Mouse (Mus musculus): ENCODE measurements around the gene Bcl2l1. TPM values are rescaled to one million over a fixed set of nuclear protein-coding genes. Genes with fewer than 3 reads are reported as not detected.

Gene Bcl2l1
- polyA plus RNA-seq, 1 experiment from 2014 or later: 85.9 TPM

GRCm38 (mm10) chr2:152753944-152754711 is 77.4 kb downstream of the Bcl2l1 start, which contains the start of gene Cox4i2:
Cox4i2 (plus strand) TSS chr2:152754173.
- H3K4me3 ChIP-seq: peak within 1 kb of the TSS; percentile 43
- H3K4me2 ChIP-seq: peak within 1 kb of the TSS; percentile 81
- WGBS: 2% methylated on average over 30 of the region's 30 CpGs
- no peak within 1 kb of the TSS for H3K27ac ChIP-seq (ENCODE audit: poor library complexity, severe bottlenecking)
- 0 out of 2 replicates have a peak, but pooled peaks have one; percentile 20 for ATAC-seq (ENCODE audit: insufficient number of reproducible peaks, low FRiP score)
- peaks cover 2% of the 10 kb centered on the region; the same call in 1 of the 2 replicates for H3K27me3 ChIP-seq (replicated peaks)
- H3K9ac ChIP-seq: peak within 1 kb of the TSS; percentile 55
- H3K9me3 ChIP-seq (replicated peaks): no peaks in the 10 kb centered on the region
- H3K4me1 ChIP-seq (replicated peaks): peaks cover 28% of the 10 kb centered on the region
- no peaks in the 10 kb centered on the region for H3K36me3 ChIP-seq

GRCm38 (mm10) chr2:152742435-152742834 is 89.1 kb downstream of the Bcl2l1 start:
- H3K9me3 ChIP-seq (replicated peaks): no peaks in the 10 kb centered on the region
- peaks cover 52% of the 10 kb centered on the region for H3K4me1 ChIP-seq (replicated peaks)
- H3K4me3 ChIP-seq: no peak overlapping the region
- no peak overlapping the region for H3K9ac ChIP-seq
- 30% methylated on average over 10 of the region's 10 CpGs for WGBS
- no peak overlapping the region for H3K4me2 ChIP-seq
- ATAC-seq (ENCODE audit: insufficient number of reproducible peaks, low FRiP score): peak; percentile 49; the same call in 1 of the 2 replicates
- no peaks in the 10 kb centered on the region for H3K36me3 ChIP-seq
- H3K27ac ChIP-seq (ENCODE audit: poor library complexity, severe bottlenecking): peak overlapping the region; percentile 80
- no peaks in the 10 kb centered on the region for H3K27me3 ChIP-seq (replicated peaks)

GRCm38 (mm10) chr2:152741153-152742041 is 90.1 kb downstream of the Bcl2l1 start:
- peak overlapping the region; percentile 44; the same call in 1 of the 2 replicates for H3K9ac ChIP-seq
- H3K27me3 ChIP-seq (replicated peaks): no peaks in the 10 kb centered on the region
- peaks cover 54% of the 10 kb centered on the region for H3K4me1 ChIP-seq (replicated peaks)
- H3K4me2 ChIP-seq: peak overlapping the region; percentile 55
- no peak overlapping the region for H3K4me3 ChIP-seq
- H3K36me3 ChIP-seq: no peaks in the 10 kb centered on the region
- WGBS: 24% methylated on average over 14 of the region's 14 CpGs
- peak overlapping the region; percentile 80 for H3K27ac ChIP-seq (ENCODE audit: poor library complexity, severe bottlenecking)
- no peaks in the 10 kb centered on the region for H3K9me3 ChIP-seq (replicated peaks)
- ATAC-seq (ENCODE audit: insufficient number of reproducible peaks, low FRiP score): peak; percentile 22; the same call in 1 of the 2 replicates

- H3K4me1 ChIP-seq (replicated peaks): peaks cover 54% of the 10 kb centered on the region
These were observed 91.0 kb downstream of the Bcl2l1 start for GRCm38 (mm10) chr2:152740490-152740889.

GRCm38 (mm10) chr2:152739842-152740260 is 91.7 kb downstream of the Bcl2l1 start:
- Histone ChIP-seq H3K27me3 (replicated peaks) (no peaks in the 10 kb centered on the region), H3K36me3 (no peaks in the 10 kb centered on the region), H3K27ac (ENCODE audit: poor library complexity, severe bottlenecking) (peak overlapping the region; percentile 95), H3K4me3 (peak overlapping the region; percentile 74), H3K9me3 (replicated peaks) (no peaks in the 10 kb centered on the region), H3K9ac (peak overlapping the region; percentile 73), H3K4me1 (replicated peaks) (peaks cover 56% of the 10 kb centered on the region), H3K4me2 (peak overlapping the region; percentile 84)
- no peak for ATAC-seq (ENCODE audit: insufficient number of reproducible peaks, low FRiP score)
- WGBS: 11% methylated on average over 3 of the region's 3 CpGs

More at GRCm38 (mm10) chr2:152740490-152740889, 91.0 kb downstream of the Bcl2l1 start:
- H3K36me3 ChIP-seq: no peaks in the 10 kb centered on the region
- H3K27ac ChIP-seq (ENCODE audit: poor library complexity, severe bottlenecking): peak overlapping the region; percentile 95
- H3K4me2 ChIP-seq: no peak overlapping the region
- no peak for ATAC-seq (ENCODE audit: insufficient number of reproducible peaks, low FRiP score)
- no peaks in the 10 kb centered on the region for H3K9me3 ChIP-seq (replicated peaks)
- H3K4me3 ChIP-seq: no peak overlapping the region
- no peak overlapping the region for H3K9ac ChIP-seq
- 74% methylated on average over 5 of the region's 5 CpGs for WGBS
- no peaks in the 10 kb centered on the region for H3K27me3 ChIP-seq (replicated peaks)

GRCm38 (mm10) chr2:152739031-152739841 is 92.3 kb downstream of the Bcl2l1 start:
- Histone ChIP-seq H3K4me2 (peak overlapping the region; percentile 84), H3K36me3 (no peaks in the 10 kb centered on the region), H3K4me1 (replicated peaks) (peaks cover 59% of the 10 kb centered on the region), H3K9ac (peak overlapping the region; percentile 73), H3K27ac (ENCODE audit: poor library complexity, severe bottlenecking) (peak overlapping the region; percentile 95), H3K4me3 (peak overlapping the region; percentile 74), H3K9me3 (replicated peaks) (no peaks in the 10 kb centered on the region), H3K27me3 (replicated peaks) (no peaks in the 10 kb centered on the region)
- WGBS: under 1% methylated on average over 34 of the region's 36 CpGs
- peak; percentile 52; the same call in 1 of the 2 replicates for ATAC-seq (ENCODE audit: insufficient number of reproducible peaks, low FRiP score)

GRCm38 (mm10) chr2:152738341-152738740 is 93.2 kb downstream of the Bcl2l1 start:
- Histone ChIP-seq H3K4me3 (peak overlapping the region; percentile 74), H3K4me2 (peak overlapping the region; percentile 84), H3K27me3 (replicated peaks) (no peaks in the 10 kb centered on the region), H3K4me1 (replicated peaks) (peaks cover 64% of the 10 kb centered on the region), H3K27ac (ENCODE audit: poor library complexity, severe bottlenecking) (peak overlapping the region; percentile 95), H3K9me3 (replicated peaks) (no peaks in the 10 kb centered on the region), H3K9ac (peak overlapping the region; percentile 92), H3K36me3 (no peaks in the 10 kb centered on the region)
- 54% methylated on average over 2 of the region's 2 CpGs for WGBS
- ATAC-seq (ENCODE audit: insufficient number of reproducible peaks, low FRiP score): no peak

- H3K27me3 ChIP-seq (replicated peaks): no peaks in the 10 kb centered on the region
- H3K4me2 ChIP-seq: peak overlapping the region; percentile 84
These were observed 94.0 kb downstream of the Bcl2l1 start for GRCm38 (mm10) chr2:152737306-152738221.

GRCm38 (mm10) chr2:152736748-152737147 is 94.8 kb downstream of the Bcl2l1 start:
- no peak for ATAC-seq (ENCODE audit: insufficient number of reproducible peaks, low FRiP score)
- under 1% methylated on average over 22 of the region's 22 CpGs for WGBS

More at GRCm38 (mm10) chr2:152737306-152738221, 94.0 kb downstream of the Bcl2l1 start:
- Histone ChIP-seq H3K4me1 (replicated peaks) (peaks cover 63% of the 10 kb centered on the region), H3K27ac (ENCODE audit: poor library complexity, severe bottlenecking) (peak overlapping the region; percentile 95), H3K4me3 (peak overlapping the region; percentile 74), H3K9ac (peak overlapping the region; percentile 92), H3K36me3 (no peaks in the 10 kb centered on the region), H3K9me3 (replicated peaks) (no peaks in the 10 kb centered on the region)
- no peak for ATAC-seq (ENCODE audit: insufficient number of reproducible peaks, low FRiP score)
- 14% methylated on average over 10 of the region's 10 CpGs for WGBS

More at GRCm38 (mm10) chr2:152736748-152737147, 94.8 kb downstream of the Bcl2l1 start:
- H3K27ac ChIP-seq (ENCODE audit: poor library complexity, severe bottlenecking): peak overlapping the region; percentile 95
- H3K36me3 ChIP-seq: no peaks in the 10 kb centered on the region
- peaks cover 63% of the 10 kb centered on the region for H3K4me1 ChIP-seq (replicated peaks)
- peak overlapping the region; percentile 84 for H3K4me2 ChIP-seq
- peak overlapping the region; percentile 74 for H3K4me3 ChIP-seq
- H3K9ac ChIP-seq: peak overlapping the region; percentile 92
- H3K9me3 ChIP-seq (replicated peaks): no peaks in the 10 kb centered on the region
- H3K27me3 ChIP-seq (replicated peaks): no peaks in the 10 kb centered on the region
